Comparison of ENCODE assay signal across 9 mouse cellular contexts in genomic region chr13:96855191-96855590, GRCm38 (mm10).
DNase-seq lines count a peak whose midpoint lies in the region; ATAC-seq and TF ChIP-seq lines count a peak whose summit lies in the region.
"Had no signal": no experiment of that assay in that cellular context is flagged by ENCODE, and none has a peak within 500 bp of the region (broad histone marks: within the 10 kb centered on the region; RNA-seq: fewer than 3 reads in every experiment).

No protein-coding gene starts in this region.

- H3K79me2 ChIP-seq in heart, adult 2 months (replicated peaks; ENCODE audit: control insufficient read depth, insufficient read depth, low read length), result no peaks in the 10 kb centered on the region

- peak; percentile 8 to 44 for DNase-seq in heart, adult 2 months
- peak; percentile 63 for DNase-seq in MN1 (ENCODE audit: low spot score)
- DNase-seq in cerebellum, adult 9-10 months, result peak; percentile 64
- peak; percentile 79 to 82 for DNase-seq in frontal cortex, postnatal 25 days (ENCODE audit: low spot score in 2 of 2)
- peak; percentile 62 for DNase-seq in layer of hippocampus, adult 9-11 months
- DNase-seq in lung, postnatal 25 days (ENCODE audit: low spot score), result peak; percentile 32
- DNase-seq in spleen, postnatal 4 days (ENCODE audit: low spot score in 2 of 2), result peak; percentile 42 to 66

- intact Hi-C loops in heart, adult 2 months (cut with DNase I), result loop anchor here (10.0 kb wide), 2 partner anchors 150 to 200 kb away; no protein-coding TSS in a partner anchor

- TF ChIP-seq EP300 in heart, adult 2 months (IDR thresholded peaks at IDR 0.05; ENCODE audit: insufficient read depth, low read depth, low read length), result no peak

- H3K4me2 ChIP-seq in heart, embryonic 11.5 days, result no peak overlapping the region
- H3K4me2 ChIP-seq: lung, embryonic 15.5 days had no signal

- H3K27me3 ChIP-seq in heart, adult 2 months (ENCODE audit: control insufficient read depth, insufficient read depth, low read length), result no peaks in the 10 kb centered on the region
- no peaks in the 10 kb centered on the region for H3K27me3 ChIP-seq in heart, embryonic 11.5 days (ENCODE audit: control insufficient read depth, insufficient read depth, low read length)
- H3K27me3 ChIP-seq: lung, embryonic 15.5 days had no signal

- no peak overlapping the region for H3K27ac ChIP-seq in heart, adult 2 months
- no peak overlapping the region for H3K27ac ChIP-seq in heart, embryonic 11.5 days (ENCODE audit: low read depth, low read length)
- H3K27ac ChIP-seq: lung, embryonic 15.5 days had no signal

- no peak for TF ChIP-seq POLR2A in heart, adult 2 months (IDR thresholded peaks at IDR 0.05; ENCODE audit: insufficient read depth, low read depth, low read length)

- ATAC-seq in heart, embryonic 11.5 days (replicated peaks; ENCODE audit: insufficient number of reproducible peaks, low FRiP score, low TSS enrichment), result no peak

- 13% methylated on average over 3 of the region's 3 CpGs for WGBS in heart, adult 2 months
- WGBS in heart, embryonic 11.5 days (ENCODE audit: insufficient replicate concordance), result 17% methylated on average over 3 of the region's 3 CpGs

- H3K4me3 ChIP-seq in heart, adult 2 months, result no peak overlapping the region
- no peak overlapping the region for H3K4me3 ChIP-seq in heart, embryonic 11.5 days (ENCODE audit: low read depth, low read length)
- H3K4me3 ChIP-seq: lung, embryonic 15.5 days had no signal

- H3K9ac ChIP-seq in heart, adult 2 months (ENCODE audit: low read depth, low read length), result no peak overlapping the region
- no peak overlapping the region for H3K9ac ChIP-seq in heart, embryonic 11.5 days (ENCODE audit: low read depth, low read length)
- H3K9ac ChIP-seq: lung, embryonic 15.5 days had no signal

- TF ChIP-seq CTCF in heart, adult 2 months (IDR thresholded peaks at IDR 0.05), result peak; percentile 90

- no peaks in the 10 kb centered on the region for H3K36me3 ChIP-seq in heart, adult 2 months (ENCODE audit: control insufficient read depth, insufficient read depth, low read length)
- no peaks in the 10 kb centered on the region for H3K36me3 ChIP-seq in heart, embryonic 11.5 days (ENCODE audit: control insufficient read depth, insufficient read depth, low read length)
- H3K36me3 ChIP-seq: lung, embryonic 15.5 days had no signal

- H3K9me3 ChIP-seq in heart, embryonic 11.5 days (replicated peaks; ENCODE audit: control insufficient read depth, low read length), result no peaks in the 10 kb centered on the region
- H3K9me3 ChIP-seq: lung, embryonic 15.5 days had no signal

- no peaks in the 10 kb centered on the region for H3K4me1 ChIP-seq in heart, adult 2 months (ENCODE audit: control insufficient read depth, insufficient read depth, low read length)
- H3K4me1 ChIP-seq in heart, embryonic 11.5 days (ENCODE audit: control insufficient read depth, insufficient read depth, low read length), result no peaks in the 10 kb centered on the region
- H3K4me1 ChIP-seq: lung, embryonic 15.5 days had no signal

Comparison
In these comparisons a context has a peak if more than half of its experiments do, and no peak if none do; other contexts are left out.
1. DNase-seq: peak in every context shown above with its lines; median percentile 80 in frontal cortex, postnatal 25 days; 64 in cerebellum, adult 9-10 months; 63 in MN1; 62 in layer of hippocampus, adult 9-11 months; 54 in spleen, postnatal 4 days; 32 in lung, postnatal 25 days; 26 in heart, adult 2 months.